Comparison of ENCODE assay signal across 12 mouse cellular contexts in genomic region chr5:65113323-65113722, GRCm38 (mm10). TPM values are rescaled to one million over a fixed set of nuclear protein-coding genes. Genes with fewer than 3 reads are reported as not detected.
DNase-seq lines count a peak whose midpoint lies in the region; ATAC-seq and TF ChIP-seq lines count a peak whose summit lies in the region.
"Had no signal": no experiment of that assay in that cellular context is flagged by ENCODE, and none has a peak within 500 bp of the region (broad histone marks: within the 10 kb centered on the region; RNA-seq: fewer than 3 reads in every experiment).

No protein-coding gene starts in this region.

- no peaks in the 10 kb centered on the region for H3K27me3 ChIP-seq in testis, adult 2 months (ENCODE audit: control insufficient read depth, insufficient read depth, low read length)
- no peaks in the 10 kb centered on the region for H3K27me3 ChIP-seq in lung, embryonic 14.5 days (ENCODE audit: insufficient read depth, low read length)
- no peaks in the 10 kb centered on the region for H3K27me3 ChIP-seq in stomach, postnatal 0 days (ENCODE audit: control insufficient read depth, insufficient read depth, low read length)
- H3K27me3 ChIP-seq: hindbrain, embryonic 13.5 days had no signal

- intact Hi-C loops in gastrocnemius, adult 2 months (cut with DNase I): no loop called here

- TF ChIP-seq EP300 in stomach, postnatal 0 days (optimal IDR thresholded peaks at IDR 0.05): no peak

- H3K9me3 ChIP-seq in lung, embryonic 14.5 days (ENCODE audit: low read depth, low read length): no peaks in the 10 kb centered on the region
- no peaks in the 10 kb centered on the region for H3K9me3 ChIP-seq in stomach, postnatal 0 days (ENCODE audit: control insufficient read depth, low read length)
- H3K9me3 ChIP-seq: hindbrain, embryonic 13.5 days had no signal

- no peak overlapping the region for H3K9ac ChIP-seq in lung, embryonic 14.5 days
- H3K9ac ChIP-seq in stomach, postnatal 0 days (ENCODE audit: low read length): no peak overlapping the region
- H3K9ac ChIP-seq: hindbrain, embryonic 13.5 days had no signal

- H3K4me3 ChIP-seq in gastrocnemius, adult 2 months: no peak overlapping the region; the same call in 1 of the 2 replicates
- H3K4me3 ChIP-seq in testis, adult 2 months (ENCODE audit: control insufficient read depth, low read depth, low read length): no peak overlapping the region
- H3K4me3 ChIP-seq in lung, embryonic 14.5 days (ENCODE audit: low read depth, low read length): no peak overlapping the region
- no peak overlapping the region for H3K4me3 ChIP-seq in stomach, postnatal 0 days (ENCODE audit: low read depth, low read length)
- H3K4me3 ChIP-seq: hindbrain, embryonic 13.5 days had no signal

- H3K4me2 ChIP-seq in lung, embryonic 14.5 days: no peak overlapping the region
- no peak overlapping the region for H3K4me2 ChIP-seq in stomach, postnatal 0 days (replicated peaks; ENCODE audit: low read depth)
- H3K4me2 ChIP-seq: hindbrain, embryonic 13.5 days had no signal

- no peak for DNase-seq in gastrocnemius, adult 2 months
- no peak for DNase-seq in gastrocnemius, postnatal 10 days
- DNase-seq in testis, postnatal 14 days (ENCODE audit: low spot score): no peak
- DNase-seq in lung, embryonic 14.5 days: no peak
- DNase-seq in stomach, postnatal 0 days (ENCODE audit: low spot score): no peak
- DNase-seq in ovary, postnatal 14 days (ENCODE audit: low spot score): no peak
- DNase-seq in kidney, adult 8-10 months: no peak
- DNase-seq: cerebellum, adult 9-10 months; left cerebral cortex, postnatal 4 days; midbrain, embryonic 14.5 days had no signal

- TF ChIP-seq CTCF in gastrocnemius, adult 2 months (IDR thresholded peaks at IDR 0.05): no peak
- TF ChIP-seq CTCF in testis, adult 2 months (IDR thresholded peaks at IDR 0.05; ENCODE audit: control insufficient read depth, insufficient read depth, insufficient replicate concordance, low read depth, low read length): no peak
- TF ChIP-seq CTCF in lung, embryonic 14.5 days (IDR thresholded peaks at IDR 0.05; ENCODE audit: low read depth): no peak
- TF ChIP-seq CTCF in stomach, postnatal 0 days (IDR thresholded peaks at IDR 0.05; ENCODE audit: low read depth): no peak

- no peaks in the 10 kb centered on the region for H3K4me1 ChIP-seq in testis, adult 2 months (ENCODE audit: control insufficient read depth, insufficient read depth, low read length)
- H3K4me1 ChIP-seq in lung, embryonic 14.5 days (ENCODE audit: insufficient read depth): no peaks in the 10 kb centered on the region
- H3K4me1 ChIP-seq in stomach, postnatal 0 days (replicated peaks; ENCODE audit: control insufficient read depth, insufficient read depth): no peaks in the 10 kb centered on the region

- 62% methylated on average over 6 of the region's 6 CpGs for WGBS in lung, embryonic 14.5 days
- 63% methylated on average over 6 of the region's 6 CpGs for WGBS in stomach, postnatal 0 days

- TF ChIP-seq POLR2A in testis, adult 2 months (IDR thresholded peaks at IDR 0.05; ENCODE audit: control insufficient read depth, low read depth, low read length): no peak

- peak overlapping the region; percentile 76 for H3K27ac ChIP-seq in gastrocnemius, adult 2 months
- peak overlapping the region; percentile 45; the same call in 1 of the 2 replicates for H3K27ac ChIP-seq in testis, adult 2 months (ENCODE audit: control insufficient read depth, insufficient read depth, low read depth, low read length)
- H3K27ac ChIP-seq in lung, embryonic 14.5 days (ENCODE audit: low read depth): 0 out of 2 replicates have a peak overlapping the region, but pooled peaks have one; percentile 21
- no peak overlapping the region for H3K27ac ChIP-seq in stomach, postnatal 0 days (replicated peaks)
- H3K27ac ChIP-seq: hindbrain, embryonic 13.5 days had no signal

- H3K36me3 ChIP-seq in testis, adult 2 months (ENCODE audit: control insufficient read depth, insufficient read depth, low read length): no peaks in the 10 kb centered on the region
- H3K36me3 ChIP-seq in lung, embryonic 14.5 days (ENCODE audit: insufficient read depth): peaks cover 6% of the 10 kb centered on the region
- no peaks in the 10 kb centered on the region for H3K36me3 ChIP-seq in stomach, postnatal 0 days (ENCODE audit: control insufficient read depth, insufficient read depth, low read length)

- ATAC-seq in lung, embryonic 14.5 days (ENCODE audit: insufficient read depth): no peak
- ATAC-seq in stomach, postnatal 0 days (ENCODE audit: low FRiP score, low TSS enrichment): peak; percentile 71; the same call in 1 of the 2 replicates

RNA-seq across cellular contexts. Expression of gene Klhl5, which starts 6.0 kb away (rescaled TPM):
- 1 to 10 TPM; 5.1 to 5.9 TPM for total RNA-seq in gastrocnemius, adult 2 months (2021)
- total RNA-seq in gastrocnemius, postnatal 10 days (2021): 10 to 100 TPM; 12.1 to 15.1 TPM
- polyA plus RNA-seq in testis, adult 2 months (2012; rRNA removed): 11.1 and 13.2 TPM in 2 replicates
- polyA plus RNA-seq in lung, embryonic 14.5 days (2014; fragmentation: Nextera tagmentation; extraction: Ambion mirVana): 30.7 and 31.8 TPM in 2 replicates
- 13.8 and 14.9 TPM in 2 replicates for polyA plus RNA-seq in stomach, postnatal 0 days (2015; fragmentation: Nextera tagmentation; extraction: Ambion mirVana)

RNA-seq across cellular contexts. Expression of gene Tmem156, which starts 21.4 kb away (rescaled TPM):
- total RNA-seq in gastrocnemius, adult 2 months (2021): not detected
- total RNA-seq in gastrocnemius, postnatal 10 days (2021): under 1 TPM in 1 of 2 experiments, not detected in 1; 0.23 TPM
- polyA plus RNA-seq in testis, adult 2 months (2012; rRNA removed): 6.5 and 9.2 TPM in 2 replicates
- polyA plus RNA-seq in lung, embryonic 14.5 days (2014; fragmentation: Nextera tagmentation; extraction: Ambion mirVana): 0.47 and 0.53 TPM in 2 replicates
- 1.1 and 1.6 TPM in 2 replicates for polyA plus RNA-seq in stomach, postnatal 0 days (2015; fragmentation: Nextera tagmentation; extraction: Ambion mirVana)
- total RNA-seq: left cerebral cortex, postnatal 4 days had no signal
- polyA plus RNA-seq: hindbrain, embryonic 13.5 days; midbrain, embryonic 14.5 days had no signal
